Mouse (Mus musculus) neural tube, embryonic 14.5 days (tissue): ENCODE data around the gene D130040H23Rik. TPM values are rescaled to one million over a fixed set of nuclear protein-coding genes. Genes with fewer than 3 reads are reported as not detected.

ENCODE experiments used
- polyA plus RNA-seq: library from polyadenylated mRNA; unstranded; fragments of >200 nt; fragmentation: Nextera tagmentation; extraction: Ambion mirVana; gene quantifications from 2 replicates; pipeline ENCODE4 v1.2.1, GENCODE M21; 2014

Gene D130040H23Rik
- polyA plus RNA-seq, 1 experiment from 2014 or later = 12.2 TPM

Other genes starting within 250 kb of the D130040H23Rik start
- 15.3 and 15.6 TPM in 2 replicates for gene Zfp930, start 62.0 kb upstream of the D130040H23Rik start, polyA plus RNA-seq
- gene Gm9495, start 182.5 kb downstream of the D130040H23Rik start, polyA plus RNA-seq = not detected in 2 replicates